Mouse (Mus musculus) right cerebral cortex, adult 18-20 months (tissue): ENCODE measurements around the gene Gm21987.

ENCODE experiments used
- DNase-seq: peaks from one replicate; pipeline ENCODE4 v3.0.0; 2022; ENCODE audit warnings: mixed read lengths

Gm21987 gene

GRCm38 (mm10) chr16:38350361-38350855 is 3.6 kb downstream of the Gm21987 start:
- DNase-seq: no peak

DNA sequence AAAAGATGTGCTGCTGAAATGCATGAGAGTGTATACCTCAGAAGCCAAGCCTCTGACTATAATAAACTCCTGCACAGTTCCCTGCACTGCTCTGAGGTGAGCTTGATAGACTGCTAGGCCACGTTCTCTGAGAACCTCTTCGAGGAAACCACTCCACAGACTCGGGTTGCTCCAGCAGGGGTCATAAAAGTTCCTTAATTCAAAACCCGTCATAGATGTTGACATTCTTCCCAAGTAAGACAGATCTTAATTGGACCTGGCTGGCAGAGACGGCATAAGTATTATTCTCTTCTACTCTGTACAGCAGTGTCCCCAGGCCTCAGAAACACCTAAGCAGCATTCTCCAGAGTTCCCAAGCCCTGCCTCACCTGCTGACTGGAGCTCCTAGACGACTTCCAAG is 4.1 kb downstream of the Gm21987 start:
- DNase-seq: no peak

DNA sequence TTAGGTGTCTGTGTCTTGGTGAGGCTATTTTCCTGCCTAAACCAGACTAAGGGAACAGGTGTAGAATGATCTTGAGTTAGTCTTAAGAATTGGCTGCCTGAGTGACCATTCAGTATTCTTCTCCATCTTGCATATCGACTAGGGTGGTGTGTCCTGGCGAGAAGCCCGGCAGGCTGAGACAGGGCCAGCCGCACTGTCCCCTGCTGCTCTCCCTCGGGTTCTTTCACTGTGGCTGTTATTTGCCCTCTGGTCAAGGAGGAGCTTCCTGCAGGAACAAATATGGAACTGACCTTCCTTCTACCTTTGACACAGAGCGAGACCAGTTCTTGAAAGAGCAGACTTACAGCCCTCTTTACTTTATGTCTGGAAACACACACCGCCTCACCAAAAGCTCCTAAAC is 5.2 kb downstream of the Gm21987 start:
- no peak for DNase-seq

GRCm38 (mm10) chr16:38352851-38353250 is 6.0 kb downstream of the Gm21987 start:
- DNase-seq: no peak

- no peak for DNase-seq
These were observed 6.8 kb downstream of the Gm21987 start for GRCm38 (mm10) chr16:38353642-38354041.

DNA sequence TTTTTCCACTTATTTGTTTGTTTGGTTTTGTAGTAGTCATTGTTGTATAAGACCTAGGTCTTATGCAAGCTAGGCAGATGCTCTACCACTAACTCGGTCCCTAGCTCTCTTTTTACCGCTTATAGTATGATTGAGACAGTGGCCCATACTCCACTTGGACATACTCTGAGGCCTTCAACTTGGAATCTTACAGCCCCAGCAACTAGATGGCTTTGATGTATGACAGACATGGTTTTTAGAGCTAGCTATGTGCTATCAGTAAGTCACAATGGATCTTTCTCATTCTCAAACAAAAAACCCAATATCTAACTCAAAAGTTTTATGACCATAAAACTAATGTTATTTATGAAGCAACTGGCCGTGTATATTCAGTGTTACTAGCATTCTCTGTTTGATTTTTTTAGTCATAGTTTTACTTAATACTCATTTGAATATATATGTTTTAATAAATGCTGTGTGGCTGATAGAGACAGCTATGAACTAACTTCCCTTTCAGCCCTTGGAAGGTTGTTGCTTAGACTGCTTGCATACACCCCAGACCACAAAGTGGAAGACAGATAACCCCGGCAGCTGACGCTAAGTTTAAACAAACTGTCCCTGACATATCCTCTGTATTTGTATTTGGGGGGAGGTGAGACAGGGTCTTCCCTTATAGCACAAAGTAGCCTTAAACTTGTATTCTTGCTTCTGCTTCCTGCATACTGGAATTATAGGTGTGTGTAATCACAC is 7.5 kb downstream of the Gm21987 start:
- no peak for DNase-seq

DNA sequence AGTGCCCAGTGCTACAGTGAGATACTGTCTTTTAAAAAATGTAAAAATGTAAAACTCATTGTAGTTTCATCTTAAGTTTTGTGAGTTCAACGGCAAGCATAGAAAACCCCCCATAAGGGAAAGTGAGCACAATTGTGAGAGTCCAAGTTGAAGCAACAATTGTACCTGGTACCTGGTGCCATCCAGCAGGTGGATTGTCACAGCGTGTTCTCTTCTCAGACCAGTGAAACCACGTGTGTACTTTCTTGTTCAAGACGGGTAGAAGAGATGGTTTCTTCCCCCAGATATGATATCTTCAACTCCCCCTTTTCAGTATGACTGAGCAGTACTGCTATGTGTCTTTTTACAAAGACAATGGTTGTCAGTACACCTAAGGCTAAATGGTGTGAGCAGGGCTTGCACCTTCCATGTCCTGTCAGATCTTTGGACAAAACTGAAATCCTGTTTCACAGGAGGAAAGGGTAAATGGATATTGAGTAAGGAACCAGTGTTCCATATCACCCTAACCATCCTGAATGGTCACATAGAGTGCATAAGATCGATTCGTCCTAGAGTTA is 11.5 kb downstream of the Gm21987 start:
- DNase-seq: no peak

- no peak for DNase-seq
These were observed 12.4 kb downstream of the Gm21987 start for GRCm38 (mm10) chr16:38359241-38359640.

DNA sequence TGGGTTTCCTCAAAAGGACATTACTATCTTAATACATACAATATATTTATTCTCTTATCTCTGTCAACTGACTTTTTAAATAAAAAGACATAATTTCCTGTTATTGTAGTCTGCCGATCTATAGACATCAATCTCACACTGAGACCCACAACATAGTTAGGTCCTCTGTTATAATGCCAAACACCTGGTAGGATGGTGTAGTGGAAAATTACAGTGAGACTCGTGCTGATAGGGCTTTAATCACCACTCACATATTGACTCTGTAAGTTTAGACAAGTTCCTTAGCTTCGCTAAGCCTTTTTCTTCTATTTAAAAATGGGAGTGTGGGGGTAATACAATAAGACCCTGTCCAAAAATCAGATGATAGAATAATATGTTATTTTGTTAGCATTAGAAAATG is 13.0 kb downstream of the Gm21987 start:
- no peak for DNase-seq

GRCm38 (mm10) chr16:38360317-38360716 is 13.5 kb downstream of the Gm21987 start:
- DNase-seq: no peak

DNA sequence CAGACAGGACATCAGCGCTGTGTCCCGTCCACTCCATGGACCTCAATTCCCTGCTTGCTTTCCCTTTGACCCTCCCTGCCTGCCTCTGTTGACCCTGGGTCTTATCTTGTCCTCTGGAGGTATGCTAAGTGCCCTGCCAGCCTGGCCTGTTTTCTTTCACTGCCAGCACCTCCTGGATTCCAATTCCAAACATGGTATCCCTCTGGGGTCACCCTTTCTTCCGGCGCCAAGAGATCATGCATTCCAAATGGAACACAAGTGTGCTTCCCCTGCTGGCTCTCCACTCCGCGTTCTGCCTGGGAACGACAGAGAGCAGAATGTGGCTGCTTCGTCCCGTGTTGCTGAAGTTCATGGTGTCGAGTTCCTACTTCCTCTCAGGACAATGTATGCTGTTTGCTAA is 15.1 kb downstream of the Gm21987 start, which contains the start of gene Popdc2:
Gene Popdc2, plus strand, starts transcription at position 277 of the 400 bp plus-strand sequence.
- no peak for DNase-seq

GRCm38 (mm10) chr16:38362493-38363255 is 15.8 kb downstream of the Gm21987 start:
- no peak for DNase-seq

GRCm38 (mm10) chr16:38363256-38363595 is 16.4 kb downstream of the Gm21987 start:
- DNase-seq: no peak

GRCm38 (mm10) chr16:38363657-38364056 is 16.8 kb downstream of the Gm21987 start:
- DNase-seq: no peak

DNA sequence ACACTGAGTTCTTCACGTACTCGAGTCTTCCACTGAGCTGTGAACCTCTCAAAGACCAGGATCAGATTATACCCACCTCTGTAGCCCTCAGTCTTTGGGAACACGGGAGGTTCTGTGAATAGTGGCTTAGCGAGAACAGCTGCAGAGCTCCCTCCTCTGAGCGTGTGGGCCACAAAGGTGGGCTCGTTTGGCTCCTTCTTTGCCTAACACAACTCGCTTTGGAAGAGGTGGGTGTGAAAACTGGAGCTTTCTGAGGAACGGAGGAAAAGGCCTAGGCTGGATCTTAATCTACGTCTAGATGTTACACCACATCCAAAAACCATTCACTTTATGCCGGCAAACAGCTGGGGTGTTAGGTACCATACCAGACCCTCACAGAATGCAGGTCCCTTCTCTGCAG is 18.6 kb downstream of the Gm21987 start:
- DNase-seq: peak; percentile 55

GRCm38 (mm10) chr16:38366231-38366630 is 19.4 kb downstream of the Gm21987 start:
- DNase-seq: peak; percentile 49

DNA sequence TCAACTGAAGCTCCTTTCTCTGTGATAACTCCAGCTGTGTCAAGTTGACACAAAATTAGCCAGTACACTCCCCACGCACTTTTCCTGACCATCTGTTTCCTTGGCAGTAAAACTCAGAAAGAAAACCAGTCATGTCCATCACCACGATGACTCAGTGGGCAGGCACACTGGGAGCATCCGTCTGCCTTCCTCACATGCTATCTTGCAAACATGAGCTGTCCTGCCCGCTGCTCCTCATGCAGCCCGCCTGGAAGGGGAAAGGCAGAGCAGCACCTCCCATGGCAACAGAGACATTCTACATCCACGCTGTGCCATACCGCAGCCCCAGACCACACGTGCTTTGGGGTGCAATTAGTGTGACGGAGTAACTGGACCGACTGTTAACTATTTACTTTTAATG is 21.5 kb downstream of the Gm21987 start:
- DNase-seq: peak; percentile 90

- no peak for DNase-seq
These were observed 22.2 kb downstream of the Gm21987 start for GRCm38 (mm10) chr16:38369000-38369399.

- no peak for DNase-seq
These were observed 22.6 kb downstream of the Gm21987 start for GRCm38 (mm10) chr16:38369431-38369830.

DNA sequence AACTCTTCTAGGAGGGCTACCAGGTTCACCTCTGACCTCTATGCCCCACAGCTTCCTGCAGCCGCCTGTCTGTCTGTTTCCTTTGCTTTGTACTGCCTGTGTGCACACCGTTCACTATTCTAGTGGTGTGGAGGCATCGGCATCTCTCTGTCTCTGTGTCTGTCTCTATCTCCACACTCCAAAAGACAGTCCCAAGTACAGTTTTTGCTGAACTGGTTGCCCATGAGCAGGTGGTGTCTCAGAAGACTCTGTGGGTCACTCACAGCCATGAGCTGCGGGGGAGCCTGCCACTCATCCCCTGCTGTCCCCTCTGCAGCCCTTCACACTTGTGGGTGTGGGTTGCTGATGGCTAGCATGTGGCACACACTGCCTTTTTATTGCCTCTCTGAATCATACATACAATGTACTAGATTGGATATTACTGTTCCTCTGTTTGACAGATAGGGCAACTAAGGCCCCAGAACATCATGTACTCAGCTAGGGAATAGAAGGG is 23.2 kb downstream of the Gm21987 start:
- DNase-seq: no peak

DNA sequence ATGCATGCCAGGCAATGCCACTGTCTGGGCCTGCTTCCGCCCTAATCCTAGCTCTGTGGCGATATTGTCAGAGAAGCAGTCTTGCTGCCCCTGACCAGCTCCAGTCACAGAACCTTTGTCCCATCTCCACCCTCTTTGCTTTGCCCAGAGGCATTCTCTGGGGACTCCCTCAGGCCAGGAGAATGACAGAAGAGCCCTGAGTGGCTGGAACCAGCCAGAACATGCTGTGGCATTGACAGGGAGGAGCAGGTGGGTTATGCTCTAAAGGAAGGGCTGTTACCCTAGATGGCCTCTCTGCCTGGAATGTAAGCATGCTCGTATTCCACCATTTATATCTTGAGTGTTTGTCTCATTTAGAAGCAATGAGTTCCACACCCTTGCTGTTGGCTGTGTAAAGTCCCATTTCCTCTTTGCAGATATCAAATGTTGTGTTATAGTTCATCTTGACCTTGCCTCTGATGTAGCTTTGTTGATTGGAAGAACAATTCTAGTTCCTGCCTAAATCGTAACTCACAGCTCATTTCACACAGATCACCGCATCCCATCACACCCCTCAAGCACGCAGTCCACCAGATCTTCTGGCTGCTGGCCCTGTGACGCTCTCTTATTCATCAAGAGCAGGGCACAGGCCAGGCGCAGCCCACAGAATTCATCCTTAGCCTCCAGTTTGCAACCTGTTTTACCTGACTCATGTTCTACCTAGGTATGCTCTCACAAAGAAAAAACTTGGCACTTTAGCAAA is 24.0 kb downstream of the Gm21987 start:
- no peak for DNase-seq

DNA sequence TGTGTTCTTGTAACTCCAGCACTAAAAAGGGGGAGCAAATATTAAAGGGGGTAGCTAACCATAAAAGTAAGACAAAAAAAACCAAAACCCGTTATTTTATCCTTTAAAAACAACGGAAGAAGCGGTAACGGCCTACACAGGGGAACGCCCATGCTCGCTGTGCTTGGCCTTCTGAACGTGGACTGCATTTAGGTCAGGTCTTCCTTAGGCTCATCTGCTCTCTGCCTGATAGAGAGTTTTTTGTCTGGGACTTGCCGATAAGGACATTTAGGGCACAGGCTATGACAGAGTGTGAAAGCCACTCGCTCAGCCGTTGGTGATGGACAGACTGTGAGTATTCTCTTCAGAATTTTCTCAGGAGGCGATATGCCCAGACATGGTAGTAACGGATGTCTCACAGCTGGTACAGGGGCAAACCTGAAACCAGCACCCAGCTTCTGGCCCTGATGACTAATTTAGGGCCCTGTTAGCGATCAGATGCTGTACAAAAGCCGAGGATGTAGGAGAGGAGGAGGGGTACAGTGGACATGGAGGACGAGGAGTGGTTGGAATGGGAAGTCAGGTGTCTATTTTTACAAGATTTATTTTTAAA is 25.0 kb downstream of the Gm21987 start:
- no peak for DNase-seq

GRCm38 (mm10) chr16:38372876-38373275 is 26.0 kb downstream of the Gm21987 start:
- no peak for DNase-seq
